Mouse (Mus musculus): ENCODE measurements around the gene Prdm4. TPM values are rescaled to one million over a fixed set of nuclear protein-coding genes. Genes with fewer than 3 reads are reported as not detected.

Gene Prdm4
- polyA plus RNA-seq, 1 experiment: 15.4 TPM

GRCm38 (mm10) chr10:85928499-85929207 lies 11.7 kb upstream of the Prdm4 start:
- H3K27ac ChIP-seq (ENCODE audit: insufficient read depth, low read depth, low read length): no peak overlapping the region
- H3K4me3 ChIP-seq (ENCODE audit: insufficient read depth, low read depth, low read length): peak overlapping the region; percentile 42
- H3K27me3 ChIP-seq (replicated peaks; ENCODE audit: control insufficient read depth, insufficient read depth, low read length): no peaks in the 10 kb centered on the region
- 1% methylated on average over 63 of the region's 63 CpGs for WGBS
- peaks cover 4% of the 10 kb centered on the region; the same call in 1 of the 2 replicates for H3K4me1 ChIP-seq (ENCODE audit: control insufficient read depth, insufficient read depth, low read length)
- TF ChIP-seq CTCF (conservative IDR thresholded peaks at IDR 0.05; ENCODE audit: insufficient read depth, insufficient read length, low read depth, low read length) (no peak; the same call in 1 of the 2 replicates), POLR2A (IDR thresholded peaks at IDR 0.05; ENCODE audit: low read depth, low read length) (no peak)
- peak; percentile 77 for DNase-seq
- H3K36me3 ChIP-seq (ENCODE audit: control insufficient read depth, insufficient read depth, low read length): no peaks in the 10 kb centered on the region

- TF ChIP-seq POLR2A (IDR thresholded peaks at IDR 0.05; ENCODE audit: low read depth, low read length): no peak
- no peak for TF ChIP-seq CTCF (conservative IDR thresholded peaks at IDR 0.05; ENCODE audit: insufficient read depth, insufficient read length, low read depth, low read length)
- Histone ChIP-seq H3K4me3 (ENCODE audit: insufficient read depth, low read depth, low read length) (peak within 1 kb of the TSS; percentile 42), H3K27me3 (replicated peaks; ENCODE audit: control insufficient read depth, insufficient read depth, low read length) (no peaks in the 10 kb centered on the region), H3K36me3 (ENCODE audit: control insufficient read depth, insufficient read depth, low read length) (no peaks in the 10 kb centered on the region), H3K4me1 (ENCODE audit: control insufficient read depth, insufficient read depth, low read length) (peaks cover 4% of the 10 kb centered on the region; the same call in 1 of the 2 replicates), H3K27ac (ENCODE audit: insufficient read depth, low read depth, low read length) (peak within 1 kb of the TSS; percentile 19; the same call in 1 of the 2 replicates)
- WGBS: 1% methylated on average over 23 of the region's 23 CpGs
- peak; percentile 45 for DNase-seq
Observed at GRCm38 (mm10) chr10:85927676-85928445, 10.9 kb upstream of the Prdm4 start, which contains the start of gene Ascl4. Gene Ascl4, plus strand, starts transcription at chr10:85927681.

GRCm38 (mm10) chr10:85879886-85880486 lies 37.0 kb downstream of the Prdm4 start:
- WGBS: 83% methylated on average over 8 of the region's 8 CpGs
- no peak overlapping the region for H3K27ac ChIP-seq (ENCODE audit: insufficient read depth, low read depth, low read length)
- no peaks in the 10 kb centered on the region for H3K4me1 ChIP-seq (ENCODE audit: control insufficient read depth, insufficient read depth, low read length)
- H3K4me3 ChIP-seq (ENCODE audit: insufficient read depth, low read depth, low read length): no peak overlapping the region
- no peak for DNase-seq
- 0 out of 2 replicates have a peak, but pooled peaks cover 2% of the 10 kb centered on the region for H3K36me3 ChIP-seq (ENCODE audit: control insufficient read depth, insufficient read depth, low read length)
- H3K27me3 ChIP-seq (replicated peaks; ENCODE audit: control insufficient read depth, insufficient read depth, low read length): no peaks in the 10 kb centered on the region
- TF ChIP-seq POLR2A (IDR thresholded peaks at IDR 0.05; ENCODE audit: low read depth, low read length) (no peak), CTCF (conservative IDR thresholded peaks at IDR 0.05; ENCODE audit: insufficient read depth, insufficient read length, low read depth, low read length) (no peak)

GRCm38 (mm10) chr10:85875812-85876211 lies 41.1 kb downstream of the Prdm4 start:
- no peak overlapping the region for H3K27ac ChIP-seq (ENCODE audit: insufficient read depth, low read depth, low read length)
- H3K36me3 ChIP-seq (ENCODE audit: control insufficient read depth, insufficient read depth, low read length): no peaks in the 10 kb centered on the region
- TF ChIP-seq CTCF (conservative IDR thresholded peaks at IDR 0.05; ENCODE audit: insufficient read depth, insufficient read length, low read depth, low read length): no peak
- no peak for TF ChIP-seq POLR2A (IDR thresholded peaks at IDR 0.05; ENCODE audit: low read depth, low read length)
- H3K4me1 ChIP-seq (ENCODE audit: control insufficient read depth, insufficient read depth, low read length): no peaks in the 10 kb centered on the region
- 86% methylated on average over 5 of the region's 5 CpGs for WGBS
- no peak for DNase-seq
- H3K27me3 ChIP-seq (replicated peaks; ENCODE audit: control insufficient read depth, insufficient read depth, low read length): no peaks in the 10 kb centered on the region
- no peak overlapping the region for H3K4me3 ChIP-seq (ENCODE audit: insufficient read depth, low read depth, low read length)

- H3K4me1 ChIP-seq (ENCODE audit: control insufficient read depth, insufficient read depth, low read length): no peaks in the 10 kb centered on the region
Observed at GRCm38 (mm10) chr10:85873861-85874544, 42.9 kb downstream of the Prdm4 start.

GRCm38 (mm10) chr10:85872479-85872773 lies 44.5 kb downstream of the Prdm4 start:
- H3K27me3 ChIP-seq (replicated peaks; ENCODE audit: control insufficient read depth, insufficient read depth, low read length): no peaks in the 10 kb centered on the region
- no peak for DNase-seq
- H3K27ac ChIP-seq (ENCODE audit: insufficient read depth, low read depth, low read length): no peak overlapping the region
- H3K36me3 ChIP-seq (ENCODE audit: control insufficient read depth, insufficient read depth, low read length): no peaks in the 10 kb centered on the region
- peak overlapping the region; percentile 99 for H3K4me3 ChIP-seq (ENCODE audit: insufficient read depth, low read depth, low read length)
- TF ChIP-seq POLR2A (IDR thresholded peaks at IDR 0.05; ENCODE audit: low read depth, low read length): no peak
- no peak for TF ChIP-seq CTCF (conservative IDR thresholded peaks at IDR 0.05; ENCODE audit: insufficient read depth, insufficient read length, low read depth, low read length)
- no peaks in the 10 kb centered on the region for H3K4me1 ChIP-seq (ENCODE audit: control insufficient read depth, insufficient read depth, low read length)
- WGBS: 1% methylated on average over 5 of the region's 5 CpGs

More at GRCm38 (mm10) chr10:85873861-85874544, 42.9 kb downstream of the Prdm4 start:
- Histone ChIP-seq H3K27ac (ENCODE audit: insufficient read depth, low read depth, low read length) (no peak overlapping the region), H3K27me3 (replicated peaks; ENCODE audit: control insufficient read depth, insufficient read depth, low read length) (no peaks in the 10 kb centered on the region), H3K4me3 (ENCODE audit: insufficient read depth, low read depth, low read length) (no peak overlapping the region), H3K36me3 (ENCODE audit: control insufficient read depth, insufficient read depth, low read length) (no peaks in the 10 kb centered on the region)
- no peak for DNase-seq
- 88% methylated on average over 13 of the region's 13 CpGs for WGBS
- TF ChIP-seq POLR2A (IDR thresholded peaks at IDR 0.05; ENCODE audit: low read depth, low read length) (no peak), CTCF (conservative IDR thresholded peaks at IDR 0.05; ENCODE audit: insufficient read depth, insufficient read length, low read depth, low read length) (no peak)

Data from kidney, adult 2 months (tissue).